Mouse (Mus musculus) bone marrow, adult 2 months (tissue): ENCODE measurements around the gene Gm47985.

ENCODE experiments used
- CTCF ChIP-seq: fragments of 200-500 bp; IDR thresholded peaks from 2 replicates; pipeline ENCODE4 v1.5.1; 2011; ENCODE audit warnings: low read length, control low read depth; ENCODE audit not compliant: control insufficient read depth, insufficient read depth
- POLR2A ChIP-seq: fragments of 200-500 bp; IDR thresholded peaks from 2 replicates; pipeline ENCODE4 v1.6.1; 2011; ENCODE audit warnings: low read depth, mild to moderate bottlenecking, control low read depth, low read length, borderline replicate concordance; ENCODE audit not compliant: control insufficient read depth

GRCm38 (mm10) chr1:151177937-151178271 lies 4.4 kb upstream of the Gm47985 start:
- TF ChIP-seq CTCF (no peak), POLR2A (no peak)
